Mouse (Mus musculus) right cerebral cortex, postnatal 10 days (tissue): ENCODE measurements around the gene Acaa1b.

Source experiments
- DNase-seq, 2 experiments: peaks; one replicate each; pipeline ENCODE4 v3.0.0; 2021; ENCODE audit warnings: low spot score in 2 of 2

The Acaa1b gene

DNA sequence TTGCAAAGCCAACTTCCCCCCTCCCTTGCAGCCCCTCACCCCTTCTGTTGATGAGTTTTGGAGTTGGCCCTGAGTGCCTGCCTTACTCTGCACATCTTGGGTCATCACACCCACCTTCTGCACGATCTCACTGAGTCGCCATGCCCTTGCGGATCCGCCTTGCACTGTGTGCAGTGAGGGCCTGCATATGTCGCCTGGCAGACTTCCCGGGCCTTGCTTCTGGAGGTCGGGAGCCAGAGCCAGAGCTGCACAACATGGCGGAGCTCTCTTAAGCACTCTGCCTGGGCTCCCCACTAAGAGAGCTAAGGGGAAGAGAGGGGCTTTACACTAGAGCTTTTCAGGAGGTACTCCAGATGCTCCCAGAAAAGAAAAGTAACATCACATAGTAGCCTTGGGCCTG lies 12.2 kb downstream of the Acaa1b start:
- DNase-seq: no peak

DNA sequence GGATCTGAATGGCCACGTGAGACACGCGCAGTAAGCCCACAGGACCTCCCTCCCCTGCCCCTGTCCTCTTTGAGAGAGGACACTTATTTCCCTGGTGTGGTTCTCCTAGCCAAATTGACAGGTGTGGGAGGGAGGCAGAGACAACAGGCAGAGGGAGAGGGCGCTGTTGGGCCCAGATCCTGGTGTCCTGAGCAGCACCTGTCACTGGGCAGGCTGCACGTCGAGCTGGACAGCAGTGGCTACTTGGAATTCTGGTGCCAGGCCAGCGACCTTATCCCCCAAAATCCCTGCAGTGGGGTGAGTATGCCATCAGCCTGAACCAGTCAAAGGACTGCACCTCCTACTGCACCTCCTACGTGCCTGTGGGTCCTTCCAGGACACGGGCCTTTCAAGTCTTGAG lies 13.5 kb downstream of the Acaa1b start:
- no peak for DNase-seq

DNA sequence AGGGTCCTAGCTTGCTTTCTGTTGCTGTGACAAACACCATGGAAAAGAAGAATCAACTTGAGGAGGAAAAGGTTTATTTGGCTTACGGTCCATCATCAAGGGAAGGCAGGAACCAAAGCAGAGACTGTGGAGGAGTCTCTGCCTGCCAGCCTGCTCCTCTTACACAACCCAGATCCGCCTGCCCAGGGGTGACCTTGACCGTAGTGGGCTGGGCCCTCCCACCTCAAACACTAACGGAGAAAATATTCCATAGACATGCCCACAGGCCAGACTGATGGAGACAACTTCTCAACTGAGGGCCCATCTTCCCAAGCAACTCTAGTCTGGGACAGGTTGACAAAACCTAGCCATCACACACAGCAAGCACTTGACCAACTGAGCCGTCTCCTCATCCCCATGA lies 14.8 kb downstream of the Acaa1b start:
- no peak for DNase-seq

DNA sequence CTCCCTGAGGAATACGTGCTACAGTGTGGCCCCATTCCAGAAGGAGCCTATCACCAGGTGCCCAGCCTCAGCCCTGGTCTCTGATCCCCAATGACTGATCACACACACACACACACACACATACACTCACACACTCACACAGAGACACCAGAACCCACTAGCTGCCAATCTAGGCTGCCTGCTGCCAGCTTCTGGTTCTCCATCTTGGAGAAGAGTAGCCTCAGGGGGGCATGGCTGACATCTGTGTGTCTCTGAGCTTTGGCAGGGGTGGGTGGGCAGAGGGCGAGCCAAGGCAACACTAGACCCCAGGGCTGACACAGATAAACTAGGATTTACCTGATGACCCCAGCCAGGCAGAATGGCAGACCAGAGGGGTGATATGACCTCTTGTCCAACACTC lies 18.1 kb downstream of the Acaa1b start:
- no peak for DNase-seq

DNA sequence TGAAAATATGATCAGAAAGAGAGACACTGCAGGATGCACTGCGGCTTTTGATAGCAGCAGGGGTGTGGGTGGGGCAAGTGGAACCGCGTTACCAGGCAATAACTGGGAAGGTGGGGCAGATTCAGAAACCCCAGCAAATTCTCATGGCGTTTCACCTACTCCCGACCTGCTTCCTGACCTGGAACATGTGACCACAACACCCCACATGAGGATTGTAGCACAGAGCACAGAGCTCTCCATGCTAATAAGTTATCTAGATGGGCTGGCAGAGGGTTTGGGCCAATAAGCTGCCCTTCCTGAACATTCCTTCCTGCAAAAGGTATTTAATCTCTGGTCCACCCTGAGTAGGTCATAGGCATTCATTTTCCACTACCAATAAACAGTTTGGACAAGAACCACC lies 26.2 kb downstream of the Acaa1b start:
- no peak for DNase-seq

DNA sequence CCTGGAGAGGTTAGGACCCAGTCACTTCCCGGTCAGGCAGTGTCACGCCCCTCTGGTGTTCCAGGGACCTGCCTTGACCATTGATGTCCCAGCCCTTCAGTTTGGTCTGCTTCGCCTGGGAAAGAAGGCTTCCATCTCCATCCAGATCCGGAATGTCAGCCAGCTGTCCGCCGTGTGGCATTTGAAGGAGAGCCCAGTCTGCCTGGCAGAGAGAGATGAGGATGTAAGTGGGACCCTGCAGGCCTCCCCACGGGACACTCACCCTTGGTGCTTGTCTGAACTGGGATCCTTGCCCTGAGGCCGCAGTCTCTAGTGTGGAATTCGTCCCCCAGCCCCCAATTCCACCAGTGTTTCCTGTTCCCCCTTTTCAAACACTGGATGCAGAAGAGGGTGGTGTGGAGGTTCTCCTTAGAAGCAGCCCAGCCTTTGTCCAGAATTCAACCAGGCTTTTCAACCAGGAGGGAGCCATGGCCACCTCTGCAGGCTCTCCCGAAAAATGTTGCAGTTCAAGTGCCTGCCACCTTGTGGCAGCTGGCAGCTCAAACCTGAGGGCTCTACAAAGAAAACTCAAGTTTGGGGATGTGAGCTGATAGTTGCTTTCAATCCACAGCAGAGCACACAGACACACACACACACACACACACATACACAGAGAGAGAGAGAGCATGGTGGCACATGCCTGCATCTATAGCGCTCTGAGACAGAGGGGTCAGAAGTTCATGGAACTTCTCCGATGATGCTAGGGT lies 28.3 kb downstream of the Acaa1b start:
- DNase-seq: no peak

DNA sequence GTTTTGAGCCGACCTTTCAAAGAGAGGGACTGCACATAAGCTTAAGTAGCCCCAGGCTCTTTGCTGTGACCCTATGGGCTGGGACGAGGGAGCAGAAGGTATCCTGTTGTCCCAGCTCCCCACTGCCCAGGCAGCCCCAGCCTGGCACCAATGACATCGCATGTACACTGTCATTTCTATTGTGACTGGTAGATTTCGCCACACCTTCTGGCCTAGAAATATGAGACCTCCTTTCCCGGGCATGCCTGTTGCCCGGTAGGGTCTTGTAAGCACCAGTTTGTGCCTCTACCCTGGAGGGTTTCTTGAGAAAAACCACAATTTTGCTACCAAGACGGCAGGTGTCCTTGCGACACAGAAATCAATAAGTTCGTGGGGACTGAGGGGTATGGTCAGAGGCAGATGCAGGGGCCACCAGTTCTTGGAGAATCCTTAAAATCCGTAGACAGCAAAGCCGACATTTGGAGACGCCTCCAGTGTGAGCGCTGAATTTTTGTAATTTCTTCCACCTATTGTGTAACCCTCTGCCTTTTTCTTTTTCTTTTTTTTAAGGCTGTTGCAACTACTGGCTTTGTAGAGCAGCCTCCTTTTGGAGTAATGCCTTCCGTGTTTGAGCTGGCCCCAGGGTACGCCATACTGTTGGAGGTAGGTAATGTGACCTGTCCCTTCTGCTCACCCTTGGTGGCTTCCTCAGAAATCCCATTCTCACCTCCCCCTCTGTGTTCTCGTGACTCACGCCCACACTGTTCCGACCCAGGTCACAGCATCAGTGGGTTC lies 34.1 kb downstream of the Acaa1b start:
- DNase-seq: no peak

DNA sequence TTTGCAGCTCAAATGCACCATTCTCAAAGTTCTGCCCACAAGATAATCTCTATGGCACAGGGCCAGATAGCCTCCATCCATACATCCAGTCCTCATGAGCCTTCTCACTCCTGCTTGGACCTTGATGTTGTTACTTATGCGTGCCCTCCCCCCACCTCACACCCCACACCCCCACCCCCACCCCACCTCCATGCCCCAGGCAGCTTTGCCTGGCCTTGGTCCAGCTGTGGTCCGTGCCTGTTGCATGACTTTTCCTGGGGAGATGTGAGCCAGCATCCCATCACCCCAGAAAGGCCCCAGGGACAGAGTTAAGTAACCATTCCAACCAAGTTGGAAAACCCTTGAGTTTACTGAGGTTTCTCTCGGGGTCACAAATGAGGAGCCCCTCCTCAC lies 36.7 kb downstream of the Acaa1b start:
- DNase-seq: no peak

DNA sequence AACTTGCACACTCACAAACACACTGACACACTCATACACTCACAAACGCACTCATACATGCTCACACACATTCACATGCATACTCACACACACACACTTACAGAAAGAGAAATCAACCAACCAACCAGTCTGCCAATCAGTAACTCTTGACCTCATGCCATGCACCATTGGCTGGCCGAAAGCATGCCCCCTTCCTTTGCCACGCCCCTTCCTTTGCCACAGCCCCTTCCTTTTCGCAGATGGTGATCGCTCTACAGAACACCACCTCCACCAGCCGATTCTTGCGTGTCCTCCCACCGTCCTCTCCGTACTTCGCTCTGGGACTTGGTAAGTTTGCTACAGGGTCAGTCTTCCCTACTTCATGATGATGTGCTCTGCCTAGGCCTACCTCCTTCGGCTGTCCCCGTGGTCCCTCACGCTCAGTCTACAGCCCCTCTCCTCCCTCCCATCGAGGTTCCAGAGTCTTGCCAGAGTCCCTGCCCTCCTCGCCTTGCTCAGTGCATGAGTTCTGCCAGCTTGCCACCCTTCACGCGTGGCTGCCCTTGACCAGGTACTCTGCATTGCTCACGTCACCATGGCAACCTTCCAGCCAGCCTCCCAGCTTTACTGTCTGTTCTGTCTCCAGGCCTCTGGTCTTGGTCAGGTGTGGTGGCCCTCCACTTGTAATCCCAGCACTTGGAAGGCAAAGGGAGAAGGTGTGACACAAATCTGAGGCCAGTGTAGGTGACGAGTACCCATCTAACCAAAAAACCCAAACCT lies 37.3 kb downstream of the Acaa1b start:
- DNase-seq: no peak

DNA sequence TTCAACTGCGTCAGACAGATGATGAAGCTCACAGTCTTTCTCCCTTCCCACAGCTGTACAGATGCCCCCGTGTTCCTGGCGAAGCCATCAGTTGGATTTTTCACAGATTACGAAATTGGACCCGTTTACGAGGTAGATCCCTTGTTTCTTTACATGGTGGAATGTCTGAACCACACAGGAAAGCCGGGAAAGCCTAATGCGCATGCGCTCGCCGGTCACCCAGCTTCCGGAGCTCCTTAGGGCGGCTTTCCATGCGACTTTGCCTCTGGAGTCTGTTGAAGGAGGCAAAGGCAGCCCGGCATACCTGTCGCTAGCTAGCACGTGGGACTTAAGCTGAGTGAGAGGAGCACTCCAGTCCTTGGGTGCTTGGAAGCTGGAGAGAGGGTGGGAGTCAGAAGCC lies 42.0 kb downstream of the Acaa1b start:
- DNase-seq: no peak

DNA sequence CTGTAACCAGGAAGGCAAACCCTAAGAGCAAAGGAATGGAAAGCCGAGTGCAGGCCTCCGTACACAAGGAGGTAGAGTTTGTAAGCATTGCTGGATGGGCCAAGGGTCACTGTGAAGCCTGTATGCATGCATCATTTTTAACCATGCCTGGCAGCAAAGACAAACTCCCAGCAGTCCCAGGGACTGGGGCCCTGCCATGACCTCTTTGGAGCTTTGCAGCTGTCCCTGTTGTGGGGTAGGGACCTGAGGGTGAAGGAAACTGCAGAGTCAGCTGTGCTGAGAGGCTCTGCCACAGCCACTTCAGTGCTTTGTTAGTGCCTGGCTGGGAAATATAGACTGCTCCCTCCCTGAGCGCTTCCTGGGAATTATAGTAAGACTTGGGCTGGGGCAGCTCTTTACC lies 46.3 kb downstream of the Acaa1b start:
- DNase-seq: no peak

DNA sequence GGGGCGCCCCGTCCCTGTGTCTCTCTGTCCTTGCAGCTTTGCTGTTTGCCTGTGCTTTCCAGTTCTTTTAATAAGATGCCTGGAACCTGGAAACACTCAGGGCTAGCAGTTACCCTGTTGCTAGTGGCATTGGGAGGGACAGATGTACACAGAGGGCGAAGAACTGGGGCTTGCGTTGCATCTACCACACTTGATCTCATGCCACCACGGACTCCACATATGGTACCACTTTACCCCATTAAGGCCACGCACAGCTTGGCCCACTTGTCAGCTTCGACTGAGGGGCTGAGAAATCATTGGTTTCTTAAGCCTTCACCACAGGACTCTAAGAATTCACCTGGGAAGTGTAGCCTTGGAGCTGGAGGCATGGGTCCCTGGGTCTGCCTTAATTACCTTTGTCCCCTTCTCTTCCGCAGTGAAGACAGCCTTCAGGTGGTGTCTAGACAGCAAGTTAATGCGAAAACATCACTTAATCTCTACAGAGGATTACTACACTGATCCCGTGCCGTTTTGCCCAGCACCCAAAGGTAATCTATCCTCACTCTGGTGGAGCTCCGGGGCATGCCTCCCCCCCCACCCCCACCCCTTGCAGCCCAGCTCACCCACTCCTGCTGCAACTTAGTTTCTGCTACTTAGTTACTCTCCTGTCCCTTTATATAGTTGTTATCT lies 47.1 kb downstream of the Acaa1b start:
- DNase-seq: no peak

DNA sequence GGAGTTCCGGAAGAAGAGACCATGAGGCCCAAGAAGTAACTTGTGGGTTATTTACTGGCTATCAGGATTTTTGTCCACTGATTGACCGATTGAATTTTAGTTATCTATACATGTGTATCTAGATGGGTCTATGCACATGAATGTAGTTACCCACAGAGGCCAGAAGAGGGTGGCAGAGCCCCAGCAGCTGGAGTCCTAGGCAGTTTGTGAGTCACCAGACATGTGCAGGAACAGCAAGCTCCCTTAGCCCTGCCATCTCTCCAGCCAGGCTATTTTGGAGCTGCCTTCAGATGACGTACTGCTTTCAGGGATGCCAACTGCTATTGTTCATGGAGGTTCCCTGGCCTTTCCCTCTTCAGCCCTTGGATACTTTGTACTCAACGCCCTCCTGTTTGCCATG lies 49.3 kb downstream of the Acaa1b start:
- peak; percentile 46 to 55 for DNase-seq

DNA sequence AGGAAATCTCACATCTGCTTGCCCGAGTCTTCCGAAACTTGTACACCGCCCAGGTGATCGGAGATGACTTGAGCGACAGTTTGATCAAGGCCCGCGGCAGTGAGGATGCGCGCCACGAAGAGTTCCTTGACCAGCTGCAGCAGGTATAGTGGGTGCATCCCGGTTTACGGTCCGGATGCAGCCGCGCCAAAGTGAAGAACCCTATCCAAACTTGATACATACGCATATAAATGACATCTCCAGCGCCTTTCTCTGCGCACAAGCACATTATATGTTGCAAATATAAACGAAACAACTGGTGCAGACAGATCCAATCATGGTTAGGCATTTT lies 54.1 kb downstream of the Acaa1b start:
- no peak for DNase-seq

DNA sequence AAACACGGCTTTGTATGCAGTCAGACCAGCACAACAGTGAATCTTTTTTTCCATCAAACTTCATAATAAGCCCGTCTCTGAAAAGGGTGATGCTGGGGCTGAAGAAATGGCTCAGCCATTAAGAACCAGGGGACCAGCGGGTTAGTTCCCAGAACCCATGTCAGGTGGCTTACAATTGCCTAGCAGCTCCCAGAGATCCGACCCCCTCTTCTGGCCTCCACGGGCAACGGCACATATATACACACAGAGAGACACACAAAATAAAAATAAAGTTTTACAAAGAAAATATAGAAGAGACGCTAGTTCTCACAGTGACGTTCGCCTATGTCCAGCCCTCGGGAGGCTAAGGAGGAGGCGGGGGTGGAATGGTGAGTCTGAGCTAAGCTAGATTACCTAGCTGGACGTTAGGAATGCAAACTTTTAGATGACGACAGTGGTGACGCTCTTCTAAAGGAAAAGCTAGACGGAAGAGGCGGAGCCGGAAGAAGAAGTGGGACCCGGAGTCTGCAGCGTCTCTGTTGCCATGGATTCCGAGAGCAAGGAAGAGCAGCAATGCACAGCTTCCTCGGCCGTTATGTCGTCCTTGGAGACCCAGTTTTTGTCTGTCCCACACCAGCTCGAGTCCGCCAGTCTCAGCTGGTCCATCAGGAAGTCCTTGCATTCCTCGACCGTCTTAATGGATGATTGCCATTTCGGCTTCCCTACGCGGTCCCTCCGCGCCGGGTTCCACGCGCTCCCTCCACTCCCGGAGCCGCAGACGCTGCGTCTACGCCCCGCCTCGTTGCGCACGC lies 54.7 kb downstream of the Acaa1b start, which contains the start of gene Dlec1:
Dlec1 (plus strand) TSS at position 487 of the 791 bp plus-strand sequence.
- peak; percentile 86 to 91 for DNase-seq

DNA sequence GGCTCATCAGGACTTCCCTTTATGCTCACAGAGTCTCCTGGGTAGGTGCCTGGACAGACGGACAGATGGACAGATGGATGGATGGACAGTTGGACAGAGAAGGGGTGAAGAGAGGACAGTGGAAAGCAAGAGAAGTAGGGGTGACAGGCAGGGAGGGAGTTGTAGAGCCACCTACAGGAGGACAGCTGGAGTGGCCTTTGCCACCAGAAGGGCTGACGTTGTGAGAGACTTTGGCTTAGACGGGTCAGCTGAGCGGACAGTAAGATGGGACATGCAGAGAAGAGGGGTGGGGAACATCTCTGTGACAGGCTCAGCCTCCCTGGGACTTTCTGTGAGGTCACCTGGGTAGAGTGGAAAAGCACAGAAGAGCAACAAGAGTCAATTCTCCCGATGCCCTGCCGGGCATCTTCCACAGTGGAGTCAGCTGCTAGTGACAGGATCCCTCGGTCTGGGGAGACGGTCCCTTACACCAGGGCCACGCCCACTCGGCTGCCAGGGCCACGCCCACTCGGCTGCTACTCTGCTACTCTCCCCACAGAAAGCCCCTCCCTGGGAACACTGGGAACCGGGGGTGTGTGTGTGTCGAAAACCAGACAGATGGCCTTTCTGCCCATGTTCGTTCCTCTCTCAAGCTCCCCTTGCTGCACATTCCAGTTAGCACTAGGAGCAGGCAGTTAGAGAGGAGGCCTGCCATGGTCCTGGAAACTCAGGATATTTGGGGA lies 56.6 kb downstream of the Acaa1b start:
- peak; percentile 45 to 50 for DNase-seq
